Mouse (Mus musculus): ENCODE results near the gene Idh3g.
A peak's percentile ranks its signal among the peaks of the same experiment; 100 is the strongest.
"Not testable (repeated sequence)": the region's sequence is repeated elsewhere in the genome, so short reads cannot be mapped to it uniquely, and the experiment has no call there.

Gene Idh3g

GRCm38 (mm10) chrX:73756334-73757140 is 30.2 kb downstream of the Idh3g start, which contains the start of gene Plxnb3:
Plxnb3 (plus strand) TSS chrX:73757090.
- DNase-seq, result no peak

- DNase-seq, result no peak
Observed at GRCm38 (mm10) chrX:73748977-73749376, 37.7 kb downstream of the Idh3g start.

- no peak for DNase-seq
Observed at GRCm38 (mm10) chrX:73744774-73745481, 41.8 kb downstream of the Idh3g start.

- DNase-seq, result not testable (repeated sequence)
Observed at GRCm38 (mm10) chrX:73739841-73740240, 46.9 kb downstream of the Idh3g start.

- no peak for DNase-seq
Observed at GRCm38 (mm10) chrX:73739151-73739550, 47.5 kb downstream of the Idh3g start.

- peak; percentile 43 for DNase-seq
Observed at GRCm38 (mm10) chrX:73738155-73738554, 48.5 kb downstream of the Idh3g start.

- DNase-seq, result no peak
Observed at GRCm38 (mm10) chrX:73730908-73731307, 55.8 kb downstream of the Idh3g start.
